Mouse (Mus musculus) heart, embryonic 11.5 days (tissue): ENCODE data around the gene Ints3. TPM values are rescaled to one million over a fixed set of nuclear protein-coding genes. Genes with fewer than 3 reads are reported as not detected.
A peak's percentile ranks its signal among the peaks of the same experiment; 100 is the strongest.

Source experiments
- ATAC-seq: fragments of 200-750 bp; cut with Nextera tagmentation; replicated peaks from 2 replicates; pipeline ENCODE4 v1.8.0; 2017; ENCODE audit warnings: moderate library complexity; ENCODE audit not compliant: insufficient number of reproducible peaks, low FRiP score, low TSS enrichment
- H3K27ac ChIP-seq: fragments of 300-500 bp; sonication (generic); 2 replicates; pipeline ENCODE4 v1.5.1; 2014; ENCODE audit warnings: mild to moderate bottlenecking, low read depth, low read length
- H3K27me3 ChIP-seq: fragments of 300-500 bp; sonication (generic); 2 replicates; pipeline ENCODE4 v1.6.1; 2014; ENCODE audit warnings: mild to moderate bottlenecking, low read length, mixed read lengths; ENCODE audit not compliant: control insufficient read depth, insufficient read depth
- H3K36me3 ChIP-seq: fragments of 300-500 bp; sonication (generic); 2 replicates; pipeline ENCODE4 v1.6.1; 2014; ENCODE audit warnings: mild to moderate bottlenecking, low read length, moderate library complexity, mixed read lengths; ENCODE audit not compliant: control insufficient read depth, insufficient read depth
- H3K4me1 ChIP-seq: fragments of 300-500 bp; sonication (generic); 2 replicates; pipeline ENCODE4 v1.6.1; 2014; ENCODE audit warnings: low read length; ENCODE audit not compliant: control insufficient read depth, insufficient read depth
- H3K4me2 ChIP-seq: fragments of 300-500 bp; sonication (generic); 2 replicates; pipeline ENCODE4 v1.6.1; 2014; ENCODE audit warnings: mild to moderate bottlenecking, moderate library complexity
- H3K4me3 ChIP-seq: fragments of 300-500 bp; sonication (generic); 2 replicates; pipeline ENCODE4 v1.5.1; 2014; ENCODE audit warnings: low read depth, low read length
- H3K9ac ChIP-seq: fragments of 300-500 bp; sonication (generic); 2 replicates; pipeline ENCODE4 v1.6.1; 2014; ENCODE audit warnings: mild to moderate bottlenecking, low read depth, low read length, moderate library complexity
- H3K9me3 ChIP-seq: fragments of 300-500 bp; sonication (generic); replicated peaks from 2 replicates; pipeline ENCODE4 v1.6.1; 2016; ENCODE audit warnings: low read length; ENCODE audit not compliant: control insufficient read depth
- WGBS: fragments of 180-500 bp; shearing (Covaris S2); extraction: QIAGEN DNeasy Blood & Tissue Kit; methylation state at CpG from one replicate; pipeline ENCODE4 v1.1.7; 2014; ENCODE audit not compliant: insufficient replicate concordance; 5-methylcytosine and 5-hydroxymethylcytosine counted together
- polyA plus RNA-seq: library from polyadenylated mRNA; unstranded; fragments of >200 nt; fragmentation: Nextera tagmentation; extraction: Ambion mirVana; gene quantifications from 2 replicates; pipeline ENCODE4 v1.2.1, GENCODE M21; 2014

Gene Ints3
- polyA plus RNA-seq, 1 experiment from 2014 or later = 26.9 TPM

DNA sequence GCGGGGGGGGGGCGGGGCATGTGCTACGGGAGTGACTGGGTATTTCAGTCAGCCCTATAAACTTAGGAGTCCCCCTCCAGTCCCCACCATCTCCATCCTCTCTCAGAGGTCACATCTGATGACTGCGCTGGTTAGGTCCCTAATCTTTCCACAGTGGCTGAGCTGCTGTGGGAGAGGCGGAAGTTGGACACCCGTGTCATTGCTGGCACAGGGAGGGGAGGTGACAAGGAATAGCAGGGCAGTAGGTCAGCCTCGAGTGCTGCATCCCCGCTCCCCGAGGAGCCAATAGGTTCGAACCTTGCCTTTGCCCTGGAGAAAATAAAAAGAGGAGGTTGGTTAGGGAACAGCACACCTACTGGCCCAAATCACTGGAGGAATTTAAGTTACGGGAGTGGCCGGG, 17.5 kb upstream of the Ints3 start:
- no peaks in the 10 kb centered on the region for H3K36me3 ChIP-seq
- 25% methylated on average over 11 of the region's 12 CpGs for WGBS
- ATAC-seq = no peak
- peak overlapping the region; percentile 31; the same call in 1 of the 2 replicates for H3K27ac ChIP-seq
- H3K4me1 ChIP-seq = peaks cover 10% of the 10 kb centered on the region
- H3K27me3 ChIP-seq = no peaks in the 10 kb centered on the region
- peak overlapping the region; percentile 20 for H3K4me3 ChIP-seq
- H3K9ac ChIP-seq = peak overlapping the region; percentile 39; the same call in 1 of the 2 replicates
- H3K9me3 ChIP-seq = no peaks in the 10 kb centered on the region
- H3K4me2 ChIP-seq = peak overlapping the region; percentile 53

DNA sequence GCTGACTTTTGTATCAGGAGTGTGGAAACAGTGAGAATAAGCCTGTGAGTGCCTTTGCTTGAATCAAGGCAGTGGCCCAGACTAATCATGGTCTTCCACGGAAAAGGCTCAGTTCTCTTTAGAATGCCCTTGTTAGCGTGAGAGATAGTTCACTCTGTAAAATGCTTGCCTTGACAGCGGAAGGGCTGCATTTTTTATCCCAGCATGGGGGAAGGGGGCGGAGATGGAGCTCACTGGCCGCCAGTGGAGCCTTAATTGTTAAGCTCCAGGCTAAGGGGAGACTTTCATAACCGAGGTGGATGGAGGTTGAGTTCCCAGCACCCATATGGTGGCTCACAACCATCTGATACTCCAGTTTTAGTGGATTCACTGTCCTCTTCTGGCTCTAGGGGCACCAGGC, 15.2 kb upstream of the Ints3 start:
- Histone ChIP-seq H3K36me3 (no peaks in the 10 kb centered on the region), H3K27ac (0 out of 2 replicates have a peak overlapping the region, but pooled peaks have one; percentile 83), H3K4me1 (peaks cover 14% of the 10 kb centered on the region), H3K9ac (no peak overlapping the region), H3K4me3 (no peak overlapping the region), H3K9me3 (0 out of 2 replicates have a peak, but pooled peaks cover 2% of the 10 kb centered on the region), H3K4me2 (no peak overlapping the region), H3K27me3 (no peaks in the 10 kb centered on the region)
- 44% methylated on average over 6 of the region's 6 CpGs for WGBS
- no peak for ATAC-seq

GRCm38 (mm10) chr3:90447123-90447494, 13.7 kb upstream of the Ints3 start:
- Histone ChIP-seq H3K27ac (peak overlapping the region; percentile 83), H3K4me3 (0 out of 2 replicates have a peak overlapping the region, but pooled peaks have one; percentile 19), H3K27me3 (no peaks in the 10 kb centered on the region), H3K4me2 (peak overlapping the region; percentile 49), H3K36me3 (no peaks in the 10 kb centered on the region), H3K4me1 (peaks cover 14% of the 10 kb centered on the region), H3K9me3 (0 out of 2 replicates have a peak, but pooled peaks cover 2% of the 10 kb centered on the region), H3K9ac (peak overlapping the region; percentile 44)
- ATAC-seq = no peak
- WGBS = 32% methylated on average over 7 of the region's 7 CpGs

DNA sequence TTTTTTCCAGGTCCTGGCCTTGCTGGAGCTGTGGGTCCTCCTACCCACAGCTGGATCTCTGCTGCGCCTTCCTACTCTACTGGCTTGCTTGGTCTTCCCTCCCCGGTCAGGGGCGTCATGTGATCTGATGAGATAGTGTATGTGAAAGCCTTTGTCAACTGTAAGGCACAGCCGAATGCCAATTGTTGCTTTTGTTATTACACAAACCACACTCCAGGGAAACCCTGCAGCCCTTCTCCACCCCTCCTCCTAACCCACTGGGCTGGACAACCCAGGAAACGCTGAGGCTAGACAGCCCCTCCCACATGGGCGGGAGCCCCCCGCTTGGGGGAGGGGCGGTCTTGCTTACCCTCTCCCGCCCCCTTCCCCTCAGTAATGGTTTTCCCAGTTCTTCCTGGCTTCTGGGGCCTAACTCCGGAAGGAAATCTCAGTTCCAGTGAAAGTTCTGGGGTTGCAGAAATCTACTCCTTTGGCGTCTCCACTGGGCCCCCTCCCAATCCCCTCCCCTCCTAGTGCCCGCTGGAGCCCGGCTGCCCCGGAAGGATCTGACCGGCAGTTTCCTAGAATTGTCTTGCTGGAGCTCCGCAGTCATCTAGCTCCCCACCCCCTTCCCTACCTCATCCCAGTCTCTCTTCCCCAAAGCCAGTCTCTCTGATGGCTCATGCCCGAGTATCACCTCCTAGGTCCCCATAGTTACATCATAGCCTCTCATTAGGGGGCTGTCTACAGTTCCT, 13.1 kb upstream of the Ints3 start:
- peak overlapping the region; percentile 19 for H3K4me3 ChIP-seq
- H3K36me3 ChIP-seq = no peaks in the 10 kb centered on the region
- 0 out of 2 replicates have a peak, but pooled peaks cover 2% of the 10 kb centered on the region for H3K9me3 ChIP-seq
- WGBS = 2% methylated on average over 17 of the region's 17 CpGs
- peak overlapping the region; percentile 44 for H3K9ac ChIP-seq
- peak overlapping the region; percentile 49 for H3K4me2 ChIP-seq
- ATAC-seq = peak; percentile 90
- H3K27ac ChIP-seq = peak overlapping the region; percentile 83
- no peaks in the 10 kb centered on the region for H3K27me3 ChIP-seq
- peaks cover 14% of the 10 kb centered on the region for H3K4me1 ChIP-seq

GRCm38 (mm10) chr3:90445417-90446200, 12.2 kb upstream of the Ints3 start:
- Histone ChIP-seq H3K4me2 (peak overlapping the region; percentile 49), H3K27ac (peak overlapping the region; percentile 83), H3K4me1 (peaks cover 7% of the 10 kb centered on the region), H3K4me3 (no peak overlapping the region; the same call in 1 of the 2 replicates), H3K9ac (no peak overlapping the region), H3K27me3 (no peaks in the 10 kb centered on the region), H3K9me3 (0 out of 2 replicates have a peak, but pooled peaks cover 2% of the 10 kb centered on the region), H3K36me3 (no peaks in the 10 kb centered on the region)
- WGBS = 64% methylated on average over 11 of the region's 11 CpGs
- ATAC-seq = no peak

- WGBS = 86% methylated on average over 3 of the region's 3 CpGs
- ATAC-seq = no peak
- no peak overlapping the region for H3K27ac ChIP-seq
- H3K4me1 ChIP-seq = peaks cover 5% of the 10 kb centered on the region
- H3K4me2 ChIP-seq = no peak overlapping the region
- H3K9me3 ChIP-seq = 0 out of 2 replicates have a peak, but pooled peaks cover 2% of the 10 kb centered on the region
- H3K27me3 ChIP-seq = no peaks in the 10 kb centered on the region
- H3K4me3 ChIP-seq = no peak overlapping the region
- no peak overlapping the region for H3K9ac ChIP-seq
- H3K36me3 ChIP-seq = no peaks in the 10 kb centered on the region
Observed at GRCm38 (mm10) chr3:90443977-90444376, 10.6 kb upstream of the Ints3 start.

DNA sequence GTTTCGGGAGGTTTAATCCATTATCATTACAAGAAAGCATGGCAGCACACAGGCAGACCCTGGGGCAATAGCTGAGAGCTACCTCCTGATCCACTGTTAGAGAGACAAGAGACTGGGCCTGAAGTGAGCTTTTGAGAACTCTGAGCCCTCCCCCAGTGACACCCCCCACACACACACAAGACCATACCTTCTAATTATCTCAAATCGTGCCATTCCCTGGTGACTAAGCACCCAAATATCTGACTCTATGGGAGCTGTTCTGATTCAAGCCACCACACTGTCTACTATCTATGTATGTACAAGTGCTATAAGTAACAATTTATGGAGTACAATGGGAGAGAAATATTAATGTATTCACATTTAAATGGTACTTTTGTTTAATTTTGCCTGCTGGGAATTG, 7.3 kb upstream of the Ints3 start:
- Histone ChIP-seq H3K27me3 (no peaks in the 10 kb centered on the region), H3K9ac (no peak overlapping the region), H3K36me3 (no peaks in the 10 kb centered on the region), H3K4me3 (no peak overlapping the region), H3K4me1 (peaks cover 3% of the 10 kb centered on the region), H3K4me2 (no peak overlapping the region), H3K27ac (no peak overlapping the region), H3K9me3 (0 out of 2 replicates have a peak, but pooled peaks cover 2% of the 10 kb centered on the region)
- no peak for ATAC-seq
- WGBS = 76% methylated on average over 2 of the region's 2 CpGs

- Histone ChIP-seq H3K27ac (no peak overlapping the region), H3K4me1 (peaks cover 5% of the 10 kb centered on the region), H3K9ac (no peak overlapping the region), H3K9me3 (no peaks in the 10 kb centered on the region), H3K27me3 (no peaks in the 10 kb centered on the region), H3K4me2 (no peak overlapping the region), H3K36me3 (no peaks in the 10 kb centered on the region), H3K4me3 (no peak overlapping the region)
- no peak for ATAC-seq
- WGBS = 61% methylated on average over 4 of the region's 4 CpGs
Observed at GRCm38 (mm10) chr3:90437131-90437530, 3.7 kb upstream of the Ints3 start.
